Mouse (Mus musculus) urinary bladder, adult 18-20 months (tissue): ENCODE measurements around the gene Kcnj2.
A peak's percentile ranks its signal among the peaks of the same experiment; 100 is the strongest.

Source experiments
- DNase-seq, 2 experiments: peaks; one replicate each; pipeline ENCODE4 v3.0.0; 2022; ENCODE audit warnings: low spot score in 2 of 2, mixed read lengths in 2 of 2

The Kcnj2 gene

DNA sequence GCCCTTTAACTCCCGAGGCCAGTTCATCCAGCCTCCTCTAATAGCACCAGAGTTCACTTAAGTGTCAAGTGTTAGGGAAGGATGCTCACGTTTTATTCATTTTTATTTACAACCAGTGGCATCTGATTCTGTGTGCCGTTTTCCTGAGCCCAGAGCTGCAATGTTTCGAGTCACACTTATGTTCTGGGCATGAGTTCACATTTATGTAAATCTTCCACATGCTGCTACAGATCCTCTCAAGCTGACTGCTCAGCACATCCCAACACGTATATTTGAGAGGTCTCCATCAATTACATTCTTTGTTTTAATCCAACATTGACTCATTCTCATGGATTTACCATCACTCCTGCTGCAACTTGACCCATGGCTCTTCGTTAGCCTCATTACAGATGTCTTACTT is 25.2 kb downstream of the Kcnj2 start:
- DNase-seq: no peak

GRCm38 (mm10) chr11:111092967-111093366 is 27.0 kb downstream of the Kcnj2 start:
- DNase-seq: no peak

DNA sequence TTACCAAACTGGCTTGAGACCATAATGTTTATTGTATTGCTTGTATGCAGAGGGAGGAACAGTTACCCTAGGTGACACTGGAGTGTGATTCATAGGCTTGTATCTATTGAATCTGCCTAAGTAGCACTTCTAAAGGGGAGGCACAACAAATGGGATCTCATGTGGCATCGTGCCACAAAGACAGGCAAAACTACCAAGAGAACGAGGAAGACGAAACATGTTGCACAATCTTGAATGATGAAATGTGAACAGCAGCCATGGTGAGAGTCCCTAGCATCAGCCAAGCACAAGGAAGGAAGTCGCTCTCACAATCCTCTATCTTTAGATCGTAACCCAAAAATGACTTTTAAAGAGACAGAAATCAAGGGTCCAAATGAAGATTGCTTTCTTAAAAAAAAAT is 30.6 kb downstream of the Kcnj2 start:
- DNase-seq: peak in 1 of 2 experiments; percentile 5

DNA sequence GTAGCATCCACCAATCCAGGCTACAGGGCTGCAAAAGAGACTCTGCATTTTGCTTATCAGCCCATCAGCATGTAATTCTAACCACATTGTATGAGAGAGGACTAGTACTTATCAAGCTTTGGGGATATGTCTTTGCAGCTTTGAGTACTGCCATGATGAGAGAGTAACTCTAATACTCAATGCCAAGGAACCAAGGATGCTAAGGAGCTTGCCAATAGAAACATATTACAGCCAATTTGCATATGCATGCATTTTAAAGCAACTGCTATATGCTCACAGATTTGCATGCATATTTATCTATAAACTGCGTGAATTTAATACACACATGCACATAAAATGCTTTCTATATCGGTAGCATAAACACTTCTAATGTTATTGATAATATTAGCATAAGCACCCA is 34.2 kb downstream of the Kcnj2 start:
- no peak for DNase-seq

GRCm38 (mm10) chr11:111100651-111101050 is 34.7 kb downstream of the Kcnj2 start:
- no peak for DNase-seq

- no peak for DNase-seq
These were observed 35.7 kb downstream of the Kcnj2 start for GRCm38 (mm10) chr11:111101620-111102176.

- DNase-seq: no peak
These were observed 38.5 kb downstream of the Kcnj2 start for GRCm38 (mm10) chr11:111104422-111104821.

DNA sequence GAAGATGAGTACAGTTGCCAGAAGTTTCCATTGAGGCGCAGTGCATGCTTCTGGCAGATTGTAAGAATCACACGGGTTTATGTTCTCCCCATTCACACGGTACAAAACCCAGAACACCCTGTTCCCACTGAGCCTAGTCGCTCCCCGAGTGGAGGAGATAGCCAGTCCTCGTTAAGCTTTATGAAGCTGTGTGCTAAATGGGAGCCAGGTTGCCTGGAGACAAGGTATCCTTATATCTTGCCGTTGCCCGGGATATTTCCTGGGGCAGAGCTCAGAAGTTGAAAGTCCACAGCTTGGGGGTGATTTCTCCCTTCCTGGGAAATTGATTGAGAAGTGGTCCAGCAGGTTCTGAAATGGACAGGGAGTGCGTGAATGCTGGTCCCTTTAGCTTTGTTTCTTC is 42.2 kb downstream of the Kcnj2 start:
- no peak for DNase-seq

DNA sequence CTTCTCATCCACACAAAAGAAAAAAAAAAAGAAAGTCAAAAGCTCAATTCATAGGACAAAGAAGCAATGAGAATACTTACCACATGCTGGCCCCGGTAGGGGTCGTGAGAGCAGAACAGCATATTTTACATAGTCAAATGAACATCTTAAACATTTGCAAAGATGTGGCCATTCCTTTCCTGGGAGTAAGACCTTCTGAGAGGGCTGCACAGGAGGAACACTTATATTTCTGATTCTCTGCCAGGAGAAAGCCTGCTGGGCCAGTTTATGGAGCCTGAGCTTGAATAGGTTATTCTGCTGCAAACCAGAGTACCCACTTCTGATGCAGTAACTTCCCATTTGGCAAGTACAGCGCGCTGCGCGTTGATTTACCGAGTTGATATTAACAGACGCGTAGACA is 55.5 kb downstream of the Kcnj2 start:
- DNase-seq: no peak

DNA sequence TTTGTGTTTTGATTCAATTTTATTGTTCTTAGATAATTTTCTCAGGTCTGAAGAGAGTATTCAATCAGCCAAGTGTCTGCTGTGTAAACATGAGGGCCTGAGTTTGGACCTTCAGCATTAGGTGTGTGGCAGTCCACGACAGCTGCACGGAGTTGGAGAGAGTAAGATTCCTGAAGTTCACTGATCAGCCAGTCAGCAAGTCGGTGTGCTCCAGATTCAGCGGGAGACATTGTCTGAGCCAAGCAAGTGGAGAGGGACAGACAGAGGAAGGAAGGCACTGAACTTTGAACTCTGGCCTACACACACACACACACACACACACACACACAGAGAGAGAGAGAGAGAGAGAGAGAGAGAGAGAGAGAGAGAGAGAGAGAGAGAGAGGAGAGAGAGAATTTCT is 57.4 kb downstream of the Kcnj2 start:
- DNase-seq: no peak

DNA sequence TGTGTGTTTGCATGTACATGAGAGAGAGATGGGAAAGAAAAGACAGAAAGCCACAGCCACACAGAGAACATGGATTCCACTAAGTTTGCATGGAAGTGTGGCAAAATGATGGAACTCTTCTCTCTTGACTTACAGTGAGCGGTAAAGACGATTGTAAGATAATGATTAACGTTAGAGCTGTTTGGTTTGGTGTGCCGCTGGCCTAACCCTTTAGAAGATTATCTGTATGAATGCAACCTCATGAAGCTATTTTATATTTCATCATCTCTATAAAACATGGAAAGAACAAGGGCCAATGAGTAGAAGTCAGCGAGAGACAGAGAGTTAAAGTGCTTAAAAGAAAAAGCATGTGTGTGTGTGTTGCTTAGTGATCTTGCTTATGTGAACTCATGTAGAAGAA is 60.0 kb downstream of the Kcnj2 start:
- DNase-seq: no peak
